Mouse (Mus musculus) midbrain, embryonic 12.5 days (tissue): Measurements from ENCODE around the gene Slit3. TPM values are rescaled to one million over a fixed set of nuclear protein-coding genes. Genes with fewer than 3 reads are reported as not detected.

Experiments
- ATAC-seq: fragments of 200-750 bp; cut with Nextera tagmentation; 2 replicates; pipeline ENCODE4 v1.8.0; 2017; ENCODE audit warnings: low read depth, moderate TSS enrichment, moderate library complexity; ENCODE audit not compliant: low FRiP score
- H3K27ac ChIP-seq: fragments of 300-500 bp; sonication (generic); replicated peaks from 2 replicates; pipeline ENCODE4 v1.5.1; 2016; ENCODE audit warnings: mild to moderate bottlenecking
- H3K27me3 ChIP-seq: fragments of 300-500 bp; sonication (generic); 2 replicates; pipeline ENCODE4 v1.6.1; 2016; ENCODE audit warnings: mild to moderate bottlenecking
- H3K36me3 ChIP-seq: fragments of 300-500 bp; sonication (generic); 2 replicates; pipeline ENCODE4 v1.6.1; 2016
- H3K4me1 ChIP-seq: fragments of 300-500 bp; sonication (generic); 2 replicates; pipeline ENCODE4 v1.6.1; 2016
- H3K4me2 ChIP-seq: fragments of 300-500 bp; sonication (generic); replicated peaks from 2 replicates; pipeline ENCODE4 v1.6.1; 2016; ENCODE audit warnings: mild to moderate bottlenecking, moderate library complexity
- H3K4me3 ChIP-seq: fragments of 300-500 bp; sonication (generic); 2 replicates; pipeline ENCODE4 v1.5.1; 2016; ENCODE audit warnings: mild to moderate bottlenecking
- H3K9ac ChIP-seq: fragments of 300-500 bp; sonication (generic); replicated peaks from 2 replicates; pipeline ENCODE4 v1.6.1; 2016; ENCODE audit warnings: mild to moderate bottlenecking, moderate library complexity
- H3K9me3 ChIP-seq: fragments of 300-500 bp; sonication (generic); 2 replicates; pipeline ENCODE4 v1.6.1; 2016; ENCODE audit warnings: mild to moderate bottlenecking
- WGBS: fragments of 180-500 bp; shearing (Covaris S2); methylation state at CpG from one replicate; pipeline ENCODE4 v1.1.7; 2016; 5-methylcytosine and 5-hydroxymethylcytosine counted together
- microRNA counts: library from miRNA; unstranded; fragments of <30 nt; microRNA quantifications from one replicate; lab custom pipeline; 2017
- microRNA-seq: library from miRNA; unstranded; fragments of <30 nt; microRNA quantifications from one replicate; pipeline ENCODE4, GENCODE M21; 2017
- polyA plus RNA-seq: library from polyadenylated mRNA; unstranded; fragments of >200 nt; fragmentation: Nextera tagmentation; extraction: Ambion mirVana; gene quantifications from 2 replicates; pipeline ENCODE4 v1.2.1, GENCODE M21; 2016

Gene Slit3
- polyA plus RNA-seq, 1 experiment from 2014 or later: 16.2 TPM

GRCm38 (mm10) chr11:35755546-35755945 lies 634.5 kb downstream of the Slit3 start:
- no peaks in the 10 kb centered on the region for H3K36me3 ChIP-seq
- no peak for ATAC-seq
- no peak overlapping the region for H3K4me3 ChIP-seq
- no peak overlapping the region for H3K9ac ChIP-seq
- H3K4me2 ChIP-seq: no peak overlapping the region
- 69% methylated on average over 6 of the region's 6 CpGs for WGBS
- no peaks in the 10 kb centered on the region for H3K4me1 ChIP-seq
- H3K27me3 ChIP-seq: no peaks in the 10 kb centered on the region
- H3K27ac ChIP-seq: no peak overlapping the region
- H3K9me3 ChIP-seq: no peaks in the 10 kb centered on the region

GRCm38 (mm10) chr11:35756411-35757303 lies 635.6 kb downstream of the Slit3 start:
- Histone ChIP-seq H3K27me3 (no peaks in the 10 kb centered on the region), H3K4me1 (no peaks in the 10 kb centered on the region), H3K4me2 (no peak overlapping the region), H3K27ac (no peak overlapping the region), H3K9ac (no peak overlapping the region), H3K36me3 (no peaks in the 10 kb centered on the region), H3K4me3 (no peak overlapping the region), H3K9me3 (no peaks in the 10 kb centered on the region)
- 86% methylated on average over 11 of the region's 11 CpGs for WGBS
- ATAC-seq: no peak

MicroRNAs encoded within 50 kb of the gene (microRNA counts, 519-probe panel; counts per million panel counts)
- microRNA mmu-miR-218 (lab: Ali Mortazavi, UCI): 6,225 counts per million, percentile 66 among the panel's probes with 10 or more counts

Small RNAs within 50 kb of the gene (microRNA-seq; reads per million reads assigned to microRNA genes)
- 58.3 reads per million, percentile 45 among the genes with 10 or more reads in this experiment for gene Mir218-2
